Mouse (Mus musculus): ENCODE results near the gene Gpr137c. TPM values are rescaled to one million over a fixed set of nuclear protein-coding genes. Genes with fewer than 3 reads are reported as not detected.

Gpr137c gene
- polyA plus RNA-seq, 1 experiment from 2014 or later: 2.7 TPM

- Histone ChIP-seq H3K27ac (replicated peaks) (no peak overlapping the region), H3K27me3 (no peaks in the 10 kb centered on the region), H3K9ac (no peak overlapping the region), H3K36me3 (peaks cover 23% of the 10 kb centered on the region), H3K4me1 (no peaks in the 10 kb centered on the region), H3K4me3 (replicated peaks) (no peak overlapping the region), H3K9me3 (replicated peaks) (no peaks in the 10 kb centered on the region), H3K4me2 (replicated peaks) (no peak overlapping the region)
- WGBS: 59% methylated on average over 4 of the region's 4 CpGs
- ATAC-seq (ENCODE audit: insufficient number of reproducible peaks, low FRiP score, low TSS enrichment, low read depth): no peak
Measured at GRCm38 (mm10) chr14:45304389-45304788, 84.9 kb downstream of the Gpr137c start.

GRCm38 (mm10) chr14:45305852-45306251 is 86.3 kb downstream of the Gpr137c start:
- ATAC-seq (ENCODE audit: insufficient number of reproducible peaks, low FRiP score, low TSS enrichment, low read depth): no peak
- WGBS: 93% methylated on average over 5 of the region's 5 CpGs
- no peak overlapping the region for H3K27ac ChIP-seq (replicated peaks)

GRCm38 (mm10) chr14:45307630-45308328 is 88.3 kb downstream of the Gpr137c start:
- Histone ChIP-seq H3K9me3 (replicated peaks) (no peaks in the 10 kb centered on the region), H3K4me3 (replicated peaks) (no peak overlapping the region), H3K9ac (no peak overlapping the region), H3K4me1 (no peaks in the 10 kb centered on the region), H3K4me2 (replicated peaks) (no peak overlapping the region), H3K36me3 (peaks cover 5% of the 10 kb centered on the region; the same call in 1 of the 2 replicates), H3K27ac (replicated peaks) (no peak overlapping the region), H3K27me3 (no peaks in the 10 kb centered on the region)
- WGBS: 92% methylated on average over 8 of the region's 8 CpGs
- no peak for ATAC-seq (ENCODE audit: insufficient number of reproducible peaks, low FRiP score, low TSS enrichment, low read depth)

More at GRCm38 (mm10) chr14:45305852-45306251, 86.3 kb downstream of the Gpr137c start:
- Histone ChIP-seq H3K4me3 (replicated peaks) (no peak overlapping the region), H3K27me3 (no peaks in the 10 kb centered on the region), H3K4me1 (no peaks in the 10 kb centered on the region), H3K9ac (no peak overlapping the region), H3K9me3 (replicated peaks) (no peaks in the 10 kb centered on the region), H3K36me3 (peaks cover 12% of the 10 kb centered on the region), H3K4me2 (replicated peaks) (no peak overlapping the region)

GRCm38 (mm10) chr14:45309646-45310045 is 90.1 kb downstream of the Gpr137c start:
- H3K27ac ChIP-seq (replicated peaks): no peak overlapping the region
- H3K27me3 ChIP-seq: no peaks in the 10 kb centered on the region
- H3K36me3 ChIP-seq: peaks cover 5% of the 10 kb centered on the region; the same call in 1 of the 2 replicates
- no peaks in the 10 kb centered on the region for H3K4me1 ChIP-seq
- H3K4me2 ChIP-seq (replicated peaks): no peak overlapping the region
- no peak overlapping the region for H3K9ac ChIP-seq
- H3K9me3 ChIP-seq (replicated peaks): no peaks in the 10 kb centered on the region
- H3K4me3 ChIP-seq (replicated peaks): no peak overlapping the region
- 84% methylated on average over 13 of the region's 13 CpGs for WGBS
- ATAC-seq (ENCODE audit: insufficient number of reproducible peaks, low FRiP score, low TSS enrichment, low read depth): no peak

- H3K4me1 ChIP-seq: no peaks in the 10 kb centered on the region
- H3K9me3 ChIP-seq (replicated peaks): no peaks in the 10 kb centered on the region
- no peak overlapping the region for H3K27ac ChIP-seq (replicated peaks)
- H3K4me2 ChIP-seq (replicated peaks): no peak overlapping the region
- H3K36me3 ChIP-seq: peaks cover 3% of the 10 kb centered on the region; the same call in 1 of the 2 replicates
- 90% methylated on average over 14 of the region's 14 CpGs for WGBS
- no peaks in the 10 kb centered on the region for H3K27me3 ChIP-seq
- ATAC-seq (ENCODE audit: insufficient number of reproducible peaks, low FRiP score, low TSS enrichment, low read depth): no peak
- no peak overlapping the region for H3K9ac ChIP-seq
- no peak overlapping the region for H3K4me3 ChIP-seq (replicated peaks)
Measured at GRCm38 (mm10) chr14:45310101-45310500, 90.6 kb downstream of the Gpr137c start.

GRCm38 (mm10) chr14:45316927-45317326 is 97.4 kb downstream of the Gpr137c start:
- H3K4me2 ChIP-seq (replicated peaks): peak overlapping the region; percentile 67
- H3K27me3 ChIP-seq: no peaks in the 10 kb centered on the region
- H3K36me3 ChIP-seq: no peaks in the 10 kb centered on the region
- H3K9ac ChIP-seq: no peak overlapping the region
- peak overlapping the region; percentile 91 for H3K4me3 ChIP-seq (replicated peaks)
- WGBS: 69% methylated on average over 5 of the region's 5 CpGs
- no peak overlapping the region for H3K27ac ChIP-seq (replicated peaks)
- peaks cover 16% of the 10 kb centered on the region for H3K4me1 ChIP-seq
- ATAC-seq (ENCODE audit: insufficient number of reproducible peaks, low FRiP score, low TSS enrichment, low read depth): no peak
- no peaks in the 10 kb centered on the region for H3K9me3 ChIP-seq (replicated peaks)

- no peaks in the 10 kb centered on the region for H3K9me3 ChIP-seq (replicated peaks)
- ATAC-seq (ENCODE audit: insufficient number of reproducible peaks, low FRiP score, low TSS enrichment, low read depth): peak; percentile 63; the same call in 1 of the 2 replicates
- H3K4me1 ChIP-seq: peaks cover 16% of the 10 kb centered on the region
- H3K36me3 ChIP-seq: no peaks in the 10 kb centered on the region
- peak overlapping the region; percentile 92 for H3K27ac ChIP-seq (replicated peaks)
- H3K4me3 ChIP-seq (replicated peaks): peak overlapping the region; percentile 91
- H3K4me2 ChIP-seq (replicated peaks): peak overlapping the region; percentile 67
- under 1% methylated on average over 38 of the region's 38 CpGs for WGBS
- no peaks in the 10 kb centered on the region for H3K27me3 ChIP-seq
- H3K9ac ChIP-seq: peak overlapping the region; percentile 93
Measured at GRCm38 (mm10) chr14:45317921-45318411, 98.4 kb downstream of the Gpr137c start.

- Histone ChIP-seq H3K9me3 (replicated peaks) (no peaks in the 10 kb centered on the region), H3K4me3 (replicated peaks) (peak within 1 kb of the TSS; percentile 91), H3K36me3 (no peaks in the 10 kb centered on the region), H3K9ac (peak within 1 kb of the TSS; percentile 93), H3K27ac (replicated peaks) (peak within 1 kb of the TSS; percentile 92), H3K4me2 (replicated peaks) (peak within 1 kb of the TSS; percentile 67), H3K27me3 (no peaks in the 10 kb centered on the region), H3K4me1 (peaks cover 16% of the 10 kb centered on the region)
- peak; percentile 96 for ATAC-seq (ENCODE audit: insufficient number of reproducible peaks, low FRiP score, low TSS enrichment, low read depth)
- WGBS: 1% methylated on average over 65 of the region's 74 CpGs
Measured at GRCm38 (mm10) chr14:45318426-45319236, 99.1 kb downstream of the Gpr137c start, which contains the start of gene Ero1l. Gene Ero1l, minus strand, starts transcription at chr14:45318771.

GRCm38 (mm10) chr14:45319237-45319610 is 99.7 kb downstream of the Gpr137c start:
- no peak for ATAC-seq (ENCODE audit: insufficient number of reproducible peaks, low FRiP score, low TSS enrichment, low read depth)
- no peaks in the 10 kb centered on the region for H3K9me3 ChIP-seq (replicated peaks)
- no peak overlapping the region for H3K9ac ChIP-seq
- no peak overlapping the region for H3K4me2 ChIP-seq (replicated peaks)
- no peak overlapping the region; the same call in 1 of the 2 replicates for H3K27ac ChIP-seq (replicated peaks)
- H3K4me1 ChIP-seq: peaks cover 16% of the 10 kb centered on the region
- no peak overlapping the region for H3K4me3 ChIP-seq (replicated peaks)
- 64% methylated on average over 3 of the region's 3 CpGs for WGBS
- no peaks in the 10 kb centered on the region for H3K36me3 ChIP-seq
- no peaks in the 10 kb centered on the region for H3K27me3 ChIP-seq

- no peak for ATAC-seq (ENCODE audit: insufficient number of reproducible peaks, low FRiP score, low TSS enrichment, low read depth)
- Histone ChIP-seq H3K36me3 (no peaks in the 10 kb centered on the region), H3K9ac (no peak overlapping the region), H3K4me1 (peaks cover 16% of the 10 kb centered on the region), H3K4me2 (replicated peaks) (no peak overlapping the region), H3K4me3 (replicated peaks) (no peak overlapping the region), H3K27me3 (no peaks in the 10 kb centered on the region), H3K27ac (replicated peaks) (no peak overlapping the region), H3K9me3 (replicated peaks) (no peaks in the 10 kb centered on the region)
- 73% methylated on average over 4 of the region's 4 CpGs for WGBS
Measured at GRCm38 (mm10) chr14:45320111-45320510, 100.6 kb downstream of the Gpr137c start.

GRCm38 (mm10) chr14:45321067-45321466 is 101.5 kb downstream of the Gpr137c start:
- no peak for ATAC-seq (ENCODE audit: insufficient number of reproducible peaks, low FRiP score, low TSS enrichment, low read depth)
- Histone ChIP-seq H3K4me3 (replicated peaks) (no peak overlapping the region), H3K9ac (no peak overlapping the region), H3K4me2 (replicated peaks) (no peak overlapping the region), H3K27me3 (no peaks in the 10 kb centered on the region), H3K27ac (replicated peaks) (no peak overlapping the region), H3K4me1 (peaks cover 12% of the 10 kb centered on the region), H3K9me3 (replicated peaks) (no peaks in the 10 kb centered on the region), H3K36me3 (no peaks in the 10 kb centered on the region)
- WGBS: 80% methylated on average over 3 of the region's 3 CpGs

Data from embryonic facial prominence, embryonic 15.5 days (tissue).